ENCODE assay signal across 20 mouse cellular contexts in the genomic region with DNA sequence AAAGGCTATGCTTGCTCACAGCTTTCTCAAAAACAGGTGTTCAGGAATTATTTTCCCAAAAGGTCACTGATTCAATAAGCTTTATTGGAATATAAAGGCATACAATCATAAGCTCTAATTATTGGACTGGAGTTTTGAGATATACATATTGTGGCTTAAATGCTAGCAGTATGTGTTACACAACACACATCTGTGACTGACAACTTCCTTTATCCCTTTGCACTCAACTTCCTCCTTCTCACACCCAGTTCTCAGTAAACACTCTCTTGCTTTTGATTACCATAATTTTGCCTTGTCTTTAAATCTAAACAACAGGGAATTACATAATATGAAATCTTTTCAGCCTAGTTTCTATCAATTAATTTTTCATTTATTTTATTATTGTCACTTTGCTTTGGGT.
"Had no signal": no experiment of that assay in that cellular context is flagged by ENCODE, and none has a peak within 500 bp of the region (broad histone marks: within the 10 kb centered on the region; RNA-seq: fewer than 3 reads in every experiment).

No protein-coding gene starts in this region.

- H3K9ac ChIP-seq: liver, embryonic 13.5 days; lung, embryonic 15.5 days; neural tube, embryonic 12.5 days had no signal

- H3K27ac ChIP-seq: left cerebral cortex, adult 2 months; liver, embryonic 13.5 days; lung, embryonic 15.5 days; neural tube, embryonic 12.5 days had no signal

- H3K4me3 ChIP-seq: left cerebral cortex, adult 2 months; liver, embryonic 13.5 days; lung, embryonic 15.5 days; neural tube, embryonic 12.5 days had no signal

- H3K4me1 ChIP-seq: liver, embryonic 13.5 days; lung, embryonic 15.5 days; neural tube, embryonic 12.5 days had no signal

- H3K36me3 ChIP-seq: liver, embryonic 13.5 days; lung, embryonic 15.5 days; neural tube, embryonic 12.5 days had no signal

- H3K27me3 ChIP-seq: liver, embryonic 13.5 days; lung, embryonic 15.5 days; neural tube, embryonic 12.5 days had no signal

- DNase-seq: kidney, adult 18-20 months; kidney, adult 9 months; kidney, postnatal 14 days; kidney, postnatal 4 days; layer of hippocampus, adult 9-11 months; liver, embryonic 13.5 days; lung, postnatal 14 days; lung, postnatal 4 days; midbrain, embryonic 14.5 days; right cerebral cortex, adult 18-20 months; right cerebral cortex, postnatal 14 days; right cerebral cortex, postnatal 4 days; spleen, adult 18-20 months; thymus, adult 18-20 months; thymus, postnatal 36 days had no signal

- ATAC-seq: inflammation-experienced regulatory T-cells, adult 6 months; intestine, embryonic 16.5 days had no signal
